In genomic region chr3:87150056-87150688, GRCm38 (mm10) we compare ENCODE assay signal across 8 mouse cellular contexts. TPM values are rescaled to one million over a fixed set of nuclear protein-coding genes. Genes with fewer than 3 reads are reported as not detected.
A peak's percentile ranks its signal among the peaks of the same experiment; 100 is the strongest.
DNase-seq lines count a peak whose midpoint lies in the region; ATAC-seq and TF ChIP-seq lines count a peak whose summit lies in the region.
"Had no signal": no experiment of that assay in that cellular context is flagged by ENCODE, and none has a peak within 500 bp of the region (broad histone marks: within the 10 kb centered on the region; RNA-seq: fewer than 3 reads in every experiment).

No protein-coding gene starts in this region.

- intact Hi-C loops in left cerebral cortex, postnatal 36 days (cut with DNase I): no loop called here

- peaks cover 71% of the 10 kb centered on the region for H3K79me3 ChIP-seq in C2C12 (ENCODE audit: low read depth)

- H3K4me2 ChIP-seq in forebrain, embryonic 15.5 days (replicated peaks): no peak overlapping the region
- H3K4me2 ChIP-seq in liver, embryonic 15.5 days: no peak overlapping the region

- no peaks in the 10 kb centered on the region for H3K9me3 ChIP-seq in forebrain, embryonic 15.5 days
- H3K9me3 ChIP-seq in liver, embryonic 15.5 days (replicated peaks): no peaks in the 10 kb centered on the region

- peak overlapping the region; percentile 31; the same call in 1 of the 2 replicates for H3K9ac ChIP-seq in forebrain, embryonic 15.5 days (replicated peaks)
- H3K9ac ChIP-seq in liver, embryonic 15.5 days: no peak overlapping the region

- no peak overlapping the region for H3K4me3 ChIP-seq in C2C12 (ENCODE audit: insufficient read depth, poor library complexity, severe bottlenecking)
- no peak overlapping the region for H3K4me3 ChIP-seq in forebrain, embryonic 15.5 days
- H3K4me3 ChIP-seq in liver, embryonic 15.5 days (replicated peaks): no peak overlapping the region

- WGBS in forebrain, embryonic 15.5 days: 16% methylated on average over 8 of the region's 8 CpGs
- WGBS in liver, embryonic 15.5 days (ENCODE audit: insufficient replicate concordance): 60% methylated on average over 8 of the region's 8 CpGs

- 0 out of 2 replicates have a peak, but pooled peaks have one; percentile 24 for ATAC-seq in forebrain, embryonic 15.5 days (replicated peaks)
- no peak for ATAC-seq in liver, embryonic 15.5 days (ENCODE audit: insufficient read depth)

- no peak for TF ChIP-seq CTCF in C2C12 (IDR thresholded peaks at IDR 0.05; ENCODE audit: control insufficient read depth, insufficient read depth, insufficient read length)

- H3K4me1 ChIP-seq in forebrain, embryonic 15.5 days: peaks cover 52% of the 10 kb centered on the region
- no peaks in the 10 kb centered on the region; the same call in 1 of the 2 replicates for H3K4me1 ChIP-seq in liver, embryonic 15.5 days (replicated peaks)

- peak overlapping the region; percentile 80 for H3ac ChIP-seq in C2C12 (ENCODE audit: control insufficient read depth, insufficient read length, low read depth)

- H3K27me3 ChIP-seq in C2C12 (ENCODE audit: control insufficient read depth, insufficient read depth, insufficient read length): no peaks in the 10 kb centered on the region
- H3K27me3 ChIP-seq in forebrain, embryonic 15.5 days: no peaks in the 10 kb centered on the region
- no peaks in the 10 kb centered on the region for H3K27me3 ChIP-seq in liver, embryonic 15.5 days

- H3K27ac ChIP-seq in forebrain, embryonic 15.5 days (replicated peaks): peak overlapping the region; percentile 79
- H3K27ac ChIP-seq in liver, embryonic 15.5 days (replicated peaks): peak overlapping the region; percentile 38; the same call in 1 of the 2 replicates

- peak; percentile 64 for DNase-seq in 3134 (ENCODE audit: extremely low read depth, insufficient read length, low spot score)
- DNase-seq in frontal cortex, postnatal 14 days (ENCODE audit: low spot score in 2 of 2): no peak
- DNase-seq in cerebellum, postnatal 4 days (ENCODE audit: low spot score in 2 of 2): no peak
- no peak for DNase-seq in left cerebral cortex, postnatal 36 days (ENCODE audit: low spot score in 2 of 2)
- DNase-seq: cerebellum, adult 8-10 months had no signal

- H3K36me3 ChIP-seq in C2C12 (ENCODE audit: control insufficient read depth, insufficient read depth): peaks cover 69% of the 10 kb centered on the region
- peaks cover 2% of the 10 kb centered on the region; the same call in 1 of the 2 replicates for H3K36me3 ChIP-seq in forebrain, embryonic 15.5 days
- no peaks in the 10 kb centered on the region for H3K36me3 ChIP-seq in liver, embryonic 15.5 days (replicated peaks)

- H3K79me2 ChIP-seq in C2C12 (ENCODE audit: control insufficient read depth, insufficient read depth): peaks cover 95% of the 10 kb centered on the region

TF ChIP-seq in C2C12, 6 proteins besides CTCF, POLR2A, EP300 and RAD21:
- TF ChIP-seq USF1 (IDR thresholded peaks at IDR 0.05; ENCODE audit: low read depth) (no peak), MAX (IDR thresholded peaks at IDR 0.05) (no peak), MYOD1 (IDR thresholded peaks at IDR 0.05; ENCODE audit: control insufficient read depth, insufficient read length, low read depth) (no peak), MYOG (IDR thresholded peaks at IDR 0.05; ENCODE audit: control insufficient read depth, extremely low read depth, insufficient read length) (no peak), FOSL1 (IDR thresholded peaks at IDR 0.05; ENCODE audit: insufficient read depth, low read length, poor library complexity, severe bottlenecking) (no peak)
TF ChIP-seq in C2C12: peak in this region for 0.

RNA-seq across cellular contexts. Expression of gene Kirrel, which starts 24.4 kb away (rescaled TPM):
- polyA plus RNA-seq in C2C12 (2012; fragmentation: generic; extraction: Trizol): 42.4 TPM
- 5.0 and 5.7 TPM in 2 replicates for polyA plus RNA-seq in forebrain, embryonic 15.5 days (2015; fragmentation: Nextera tagmentation; extraction: Ambion mirVana)
- polyA plus RNA-seq in liver, embryonic 15.5 days (2015; fragmentation: Nextera tagmentation; extraction: Ambion mirVana): 0.67 and 0.92 TPM in 2 replicates
- total RNA-seq in left cerebral cortex, postnatal 36 days (2021): 1 to 10 TPM; 3.5 to 6.1 TPM
